Mouse (Mus musculus): ENCODE measurements at regions not wholly inside any gene's neighbourhood (a gene's known extent, or its start where the extent isn't known, plus 50 kb on each side); places are given as distances from the start of the nearest gene placed in this dataset.

- DNase-seq (ENCODE audit: extremely low spot score in 1 of 2, low spot score in 1 of 2): no peak
Observed at GRCm38 (mm10) chr19:53444646-53445045, 54.3 kb upstream of the Smndc1 start.

GRCm38 (mm10) chr19:53442756-53443654 is 52.6 kb upstream of the Smndc1 start:
- no peak for DNase-seq (ENCODE audit: extremely low spot score in 1 of 2, low spot score in 1 of 2)

- DNase-seq (ENCODE audit: extremely low spot score in 1 of 2, low spot score in 1 of 2): no peak
Observed at GRCm38 (mm10) chr19:53442132-53442610, 51.8 kb upstream of the Smndc1 start.

- DNase-seq (ENCODE audit: extremely low spot score in 1 of 2, low spot score in 1 of 2): no peak
Observed at GRCm38 (mm10) chr19:53441449-53442131, 51.2 kb upstream of the Smndc1 start.

GRCm38 (mm10) chr19:53440327-53441055 is 50.1 kb upstream of the Smndc1 start:
- DNase-seq (ENCODE audit: extremely low spot score in 1 of 2, low spot score in 1 of 2): no peak

Data from frontal cortex, adult 2 months (tissue).